Mouse (Mus musculus): ENCODE measurements around the gene Ephb4. TPM values are rescaled to one million over a fixed set of nuclear protein-coding genes. Genes with fewer than 3 reads are reported as not detected.

Ephb4 gene
- polyA plus RNA-seq (2014; fragmentation: Nextera tagmentation; extraction: Ambion mirVana), result 71.2 and 76.7 TPM in 2 replicates

GRCm38 (mm10) chr5:137349384-137350204 is at the start of gene Ephb4:
Gene Ephb4 (plus strand): TSS chr5:137350109.
- ATAC-seq (ENCODE audit: insufficient number of reproducible peaks, low FRiP score, low TSS enrichment, low read depth) (peak; percentile 93), DNase-seq (ENCODE audit: low spot score) (peak; percentile 96)
- Histone ChIP-seq H3K9me3 (ENCODE audit: control insufficient read depth, low read length) (no peaks in the 10 kb centered on the region), H3K4me2 (ENCODE audit: low read depth, severe bottlenecking) (peak within 1 kb of the TSS; percentile 100), H3K27me3 (ENCODE audit: control insufficient read depth, insufficient read depth, low read length) (no peaks in the 10 kb centered on the region), H3K4me1 (ENCODE audit: control insufficient read depth, insufficient read depth, low read length) (peaks cover 35% of the 10 kb centered on the region), H3K4me3 (ENCODE audit: low read depth, low read length) (peak within 1 kb of the TSS; percentile 97), H3K36me3 (ENCODE audit: control insufficient read depth, insufficient read depth, low read length) (peaks cover 7% of the 10 kb centered on the region), H3K27ac (replicated peaks; ENCODE audit: low read depth, low read length) (peak within 1 kb of the TSS; percentile 98), H3K9ac (ENCODE audit: low read length) (peak within 1 kb of the TSS; percentile 97)
- under 1% methylated on average over 32 of the region's 32 CpGs for WGBS

DNA sequence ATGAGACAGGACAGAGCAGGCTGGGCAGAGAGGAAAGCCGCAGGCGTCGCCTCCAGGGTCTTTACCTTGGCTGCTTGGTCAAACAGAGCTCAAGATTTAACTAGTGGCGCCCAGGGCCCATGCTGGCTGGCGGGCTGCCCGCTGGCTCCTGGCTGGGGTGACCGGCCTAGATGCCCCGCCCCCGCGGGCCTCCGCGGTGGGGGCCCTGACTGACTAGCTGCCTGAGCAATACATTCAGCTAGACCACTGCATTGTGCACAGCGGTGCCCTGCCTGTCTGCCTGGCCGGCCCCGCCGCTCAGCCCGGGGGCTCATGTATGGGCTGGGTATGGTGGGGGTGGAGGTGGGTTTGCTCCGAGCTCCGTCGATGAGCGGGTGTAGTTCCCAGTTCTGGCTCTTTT is 48.7 kb upstream of the Ephb4 start:
- H3K4me2 ChIP-seq (ENCODE audit: low read depth, severe bottlenecking), result no peak overlapping the region

GRCm38 (mm10) chr5:137303609-137304008 is 46.3 kb upstream of the Ephb4 start:
- Histone ChIP-seq H3K4me1 (ENCODE audit: control insufficient read depth, insufficient read depth, low read length) (peaks cover 15% of the 10 kb centered on the region), H3K27ac (replicated peaks; ENCODE audit: low read depth, low read length) (no peak overlapping the region), H3K4me3 (ENCODE audit: low read depth, low read length) (no peak overlapping the region), H3K9ac (ENCODE audit: low read length) (no peak overlapping the region), H3K4me2 (ENCODE audit: low read depth, severe bottlenecking) (no peak overlapping the region), H3K36me3 (ENCODE audit: control insufficient read depth, insufficient read depth, low read length) (peaks cover 43% of the 10 kb centered on the region), H3K27me3 (ENCODE audit: control insufficient read depth, insufficient read depth, low read length) (no peaks in the 10 kb centered on the region), H3K9me3 (ENCODE audit: control insufficient read depth, low read length) (peaks cover under 1% of the 10 kb centered on the region; the same call in 1 of the 2 replicates)
- DNase-seq (ENCODE audit: low spot score) (no peak), ATAC-seq (ENCODE audit: insufficient number of reproducible peaks, low FRiP score, low TSS enrichment, low read depth) (no peak)
- WGBS, result 90% methylated on average over 4 of the region's 4 CpGs

More for the DNA sequence above, 48.7 kb upstream of the Ephb4 start:
- 92% methylated on average over 21 of the region's 21 CpGs for WGBS
- no peak overlapping the region for H3K27ac ChIP-seq (replicated peaks; ENCODE audit: low read depth, low read length)
- H3K9me3 ChIP-seq (ENCODE audit: control insufficient read depth, low read length), result no peaks in the 10 kb centered on the region
- H3K9ac ChIP-seq (ENCODE audit: low read length), result no peak overlapping the region
- DNase-seq (ENCODE audit: low spot score) (no peak), ATAC-seq (ENCODE audit: insufficient number of reproducible peaks, low FRiP score, low TSS enrichment, low read depth) (no peak)
- H3K36me3 ChIP-seq (ENCODE audit: control insufficient read depth, insufficient read depth, low read length), result peaks cover 60% of the 10 kb centered on the region
- no peak overlapping the region for H3K4me3 ChIP-seq (ENCODE audit: low read depth, low read length)
- H3K4me1 ChIP-seq (ENCODE audit: control insufficient read depth, insufficient read depth, low read length), result peaks cover 14% of the 10 kb centered on the region
- no peaks in the 10 kb centered on the region for H3K27me3 ChIP-seq (ENCODE audit: control insufficient read depth, insufficient read depth, low read length)

GRCm38 (mm10) chr5:137304165-137304564 is 45.7 kb upstream of the Ephb4 start:
- DNase-seq (ENCODE audit: low spot score) (no peak), ATAC-seq (ENCODE audit: insufficient number of reproducible peaks, low FRiP score, low TSS enrichment, low read depth) (no peak)
- Histone ChIP-seq H3K27ac (replicated peaks; ENCODE audit: low read depth, low read length) (no peak overlapping the region), H3K4me2 (ENCODE audit: low read depth, severe bottlenecking) (no peak overlapping the region), H3K9me3 (ENCODE audit: control insufficient read depth, low read length) (peaks cover 3% of the 10 kb centered on the region; the same call in 1 of the 2 replicates), H3K4me1 (ENCODE audit: control insufficient read depth, insufficient read depth, low read length) (peaks cover 15% of the 10 kb centered on the region), H3K4me3 (ENCODE audit: low read depth, low read length) (no peak overlapping the region), H3K27me3 (ENCODE audit: control insufficient read depth, insufficient read depth, low read length) (no peaks in the 10 kb centered on the region), H3K9ac (ENCODE audit: low read length) (no peak overlapping the region), H3K36me3 (ENCODE audit: control insufficient read depth, insufficient read depth, low read length) (peaks cover 45% of the 10 kb centered on the region)
- WGBS, result 77% methylated on average over 3 of the region's 3 CpGs

DNA sequence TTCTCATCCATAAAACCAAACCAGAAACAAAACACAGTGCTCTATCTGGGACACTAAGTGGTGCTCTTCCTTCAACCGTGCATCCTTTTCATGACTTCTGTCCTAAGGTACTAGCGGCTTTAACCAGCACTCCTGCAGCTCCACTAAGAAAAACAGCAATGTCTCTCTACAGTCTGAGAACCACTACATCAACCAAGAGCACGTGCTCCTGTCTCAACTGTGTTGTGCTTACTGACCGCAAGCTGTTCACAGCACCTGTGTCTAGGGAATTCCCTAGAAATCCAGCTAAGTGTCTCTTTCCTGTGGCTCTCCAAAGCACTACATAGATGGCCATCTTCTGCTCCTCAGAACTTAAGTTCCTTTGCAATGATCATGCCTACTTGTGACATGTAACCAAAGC is 45.1 kb upstream of the Ephb4 start:
- no peak overlapping the region for H3K9ac ChIP-seq (ENCODE audit: low read length)

DNA sequence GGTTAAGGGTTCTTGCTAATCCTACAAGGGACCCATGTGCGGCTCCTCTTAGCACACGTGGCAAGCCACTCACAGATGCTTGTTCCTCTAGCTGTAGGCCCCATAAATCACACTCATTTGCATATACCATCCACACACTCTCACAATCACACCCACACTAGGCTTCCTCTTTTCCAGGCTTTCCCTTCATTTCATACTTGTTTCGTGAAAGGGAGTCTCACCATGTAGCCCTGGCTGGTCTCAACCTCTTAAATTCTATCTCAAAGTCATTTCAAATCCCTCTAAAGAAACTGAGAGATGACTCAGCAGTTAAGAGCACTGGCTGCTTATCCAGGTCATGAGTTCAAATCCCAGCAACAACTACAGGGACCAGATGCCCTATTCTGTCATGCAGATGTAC is 44.1 kb upstream of the Ephb4 start:
- peaks cover 41% of the 10 kb centered on the region for H3K36me3 ChIP-seq (ENCODE audit: control insufficient read depth, insufficient read depth, low read length)
- H3K4me2 ChIP-seq (ENCODE audit: low read depth, severe bottlenecking), result peak overlapping the region; percentile 36

More for the DNA sequence above, 45.1 kb upstream of the Ephb4 start:
- Histone ChIP-seq H3K4me2 (ENCODE audit: low read depth, severe bottlenecking) (peak overlapping the region; percentile 36; the same call in 1 of the 2 replicates), H3K36me3 (ENCODE audit: control insufficient read depth, insufficient read depth, low read length) (peaks cover 45% of the 10 kb centered on the region), H3K4me1 (ENCODE audit: control insufficient read depth, insufficient read depth, low read length) (peaks cover 15% of the 10 kb centered on the region), H3K27ac (replicated peaks; ENCODE audit: low read depth, low read length) (no peak overlapping the region), H3K27me3 (ENCODE audit: control insufficient read depth, insufficient read depth, low read length) (no peaks in the 10 kb centered on the region), H3K4me3 (ENCODE audit: low read depth, low read length) (no peak overlapping the region), H3K9me3 (ENCODE audit: control insufficient read depth, low read length) (peaks cover 3% of the 10 kb centered on the region; the same call in 1 of the 2 replicates)
- no peak for DNase-seq (ENCODE audit: low spot score)
- WGBS, result 48% methylated on average over 4 of the region's 4 CpGs
- no peak for ATAC-seq (ENCODE audit: insufficient number of reproducible peaks, low FRiP score, low TSS enrichment, low read depth)

GRCm38 (mm10) chr5:137306439-137307005 is 43.4 kb upstream of the Ephb4 start:
- peaks cover 37% of the 10 kb centered on the region for H3K36me3 ChIP-seq (ENCODE audit: control insufficient read depth, insufficient read depth, low read length)
- H3K9ac ChIP-seq (ENCODE audit: low read length), result peak overlapping the region; percentile 88
- DNase-seq (ENCODE audit: low spot score), result no peak
- H3K4me3 ChIP-seq (ENCODE audit: low read depth, low read length), result peak overlapping the region; percentile 80
- peak overlapping the region; percentile 36 for H3K4me2 ChIP-seq (ENCODE audit: low read depth, severe bottlenecking)
- H3K27me3 ChIP-seq (ENCODE audit: control insufficient read depth, insufficient read depth, low read length), result no peaks in the 10 kb centered on the region
- H3K27ac ChIP-seq (replicated peaks; ENCODE audit: low read depth, low read length), result no peak overlapping the region
- 20% methylated on average over 12 of the region's 12 CpGs for WGBS
- H3K9me3 ChIP-seq (ENCODE audit: control insufficient read depth, low read length), result peaks cover 3% of the 10 kb centered on the region; the same call in 1 of the 2 replicates
- no peak for ATAC-seq (ENCODE audit: insufficient number of reproducible peaks, low FRiP score, low TSS enrichment, low read depth)
- H3K4me1 ChIP-seq (ENCODE audit: control insufficient read depth, insufficient read depth, low read length), result peaks cover 15% of the 10 kb centered on the region

More for the DNA sequence above, 44.1 kb upstream of the Ephb4 start:
- Histone ChIP-seq H3K4me1 (ENCODE audit: control insufficient read depth, insufficient read depth, low read length) (peaks cover 15% of the 10 kb centered on the region), H3K9ac (ENCODE audit: low read length) (no peak overlapping the region), H3K4me3 (ENCODE audit: low read depth, low read length) (peak overlapping the region; percentile 80), H3K27me3 (ENCODE audit: control insufficient read depth, insufficient read depth, low read length) (no peaks in the 10 kb centered on the region), H3K27ac (replicated peaks; ENCODE audit: low read depth, low read length) (no peak overlapping the region), H3K9me3 (ENCODE audit: control insufficient read depth, low read length) (peaks cover 3% of the 10 kb centered on the region; the same call in 1 of the 2 replicates)
- no peak for ATAC-seq (ENCODE audit: insufficient number of reproducible peaks, low FRiP score, low TSS enrichment, low read depth)
- no peak for DNase-seq (ENCODE audit: low spot score)
- 51% methylated on average over 3 of the region's 3 CpGs for WGBS

- peak; percentile 94 for DNase-seq (ENCODE audit: low spot score)
- Histone ChIP-seq H3K36me3 (ENCODE audit: control insufficient read depth, insufficient read depth, low read length) (peaks cover 30% of the 10 kb centered on the region), H3K27ac (replicated peaks; ENCODE audit: low read depth, low read length) (peak within 1 kb of the TSS; percentile 92), H3K4me1 (ENCODE audit: control insufficient read depth, insufficient read depth, low read length) (peaks cover 19% of the 10 kb centered on the region), H3K9me3 (ENCODE audit: control insufficient read depth, low read length) (peaks cover 3% of the 10 kb centered on the region; the same call in 1 of the 2 replicates), H3K9ac (ENCODE audit: low read length) (peak within 1 kb of the TSS; percentile 88), H3K4me2 (ENCODE audit: low read depth, severe bottlenecking) (peak within 1 kb of the TSS; percentile 49), H3K4me3 (ENCODE audit: low read depth, low read length) (peak within 1 kb of the TSS; percentile 80), H3K27me3 (ENCODE audit: control insufficient read depth, insufficient read depth, low read length) (no peaks in the 10 kb centered on the region)
- under 1% methylated on average over 52 of the region's 72 CpGs for WGBS
- ATAC-seq (ENCODE audit: insufficient number of reproducible peaks, low FRiP score, low TSS enrichment, low read depth), result peak; percentile 77
These were observed 42.6 kb upstream of the Ephb4 start, which contains the start of gene Srrt for GRCm38 (mm10) chr5:137307071-137307912. Gene Srrt (minus strand): TSS chr5:137307674.

Measured in limb, embryonic 11.5 days (tissue).